Comparison of ENCODE assay signal across 20 mouse cellular contexts in the genomic region with DNA sequence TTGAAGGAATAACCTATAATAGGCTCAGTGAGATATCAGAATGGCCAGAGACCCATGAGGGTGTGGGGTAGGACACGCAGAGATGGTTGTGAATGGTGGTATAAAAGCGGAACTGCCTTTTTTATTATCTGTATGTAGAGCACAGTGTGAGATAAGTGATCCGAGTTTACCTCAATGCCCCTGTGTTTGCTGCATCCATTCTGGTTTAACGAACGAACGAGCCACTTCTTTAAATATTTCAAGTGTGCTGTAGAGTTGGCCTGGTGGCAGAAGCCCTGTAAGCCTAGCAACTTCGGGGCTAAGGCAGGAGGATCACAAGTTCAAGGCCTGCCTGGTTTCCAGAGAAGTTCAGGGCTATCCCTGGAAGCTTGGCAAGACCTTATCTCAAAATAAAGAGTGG.
DNase-seq lines count a peak whose midpoint lies in the region; TF ChIP-seq lines count a peak whose summit lies in the region.
"Had no signal": no experiment of that assay in that cellular context is flagged by ENCODE, and none has a peak within 500 bp of the region (broad histone marks: within the 10 kb centered on the region; RNA-seq: fewer than 3 reads in every experiment).

No protein-coding gene starts in this region.

- H3K4me1 ChIP-seq in heart, adult 2 months (ENCODE audit: control insufficient read depth, insufficient read depth, low read length): peaks cover 6% of the 10 kb centered on the region
- peaks cover 11% of the 10 kb centered on the region for H3K4me1 ChIP-seq in brown adipose tissue, adult 24 weeks (ENCODE audit: control insufficient read depth, insufficient read depth, insufficient read length, low read length)

- no peak for TF ChIP-seq EP300 in heart, adult 2 months (IDR thresholded peaks at IDR 0.05; ENCODE audit: insufficient read depth, low read depth, low read length)

- TF ChIP-seq POLR2A in heart, adult 2 months (IDR thresholded peaks at IDR 0.05; ENCODE audit: insufficient read depth, low read depth, low read length): no peak

- DNase-seq in adrenal gland, postnatal 10 days: peak; percentile 28
- DNase-seq in adrenal gland, postnatal 14 days: no peak
- DNase-seq in heart, adult 2 months: no peak
- DNase-seq in heart, postnatal 4 days: no peak
- no peak for DNase-seq in urinary bladder, postnatal 4 days (ENCODE audit: low spot score in 2 of 2)
- DNase-seq: cerebellum, adult 11 months; cerebellum, adult 2 months; cerebellum, adult 9-11 months; cerebellum, postnatal 25 days; gastrocnemius, postnatal 10 days had no signal

- no peak for TF ChIP-seq CTCF in heart, adult 2 months (IDR thresholded peaks at IDR 0.05)

- H3K4me3 ChIP-seq in heart, adult 2 months: no peak overlapping the region
- no peak overlapping the region for H3K4me3 ChIP-seq in brown adipose tissue, adult 24 weeks (ENCODE audit: insufficient read depth, low read depth, low read length)
- H3K4me3 ChIP-seq: embryonic facial prominence, embryonic 12.5 days; embryonic facial prominence, embryonic 15.5 days; forebrain, embryonic 15.5 days; hindbrain, embryonic 10.5 days; hindbrain, embryonic 13.5 days; intestine, embryonic 15.5 days had no signal

- intact Hi-C loops in heart, adult 2 months (cut with DNase I): loop anchor here (5.0 kb wide), 1 partner anchor 34 kb away; no protein-coding TSS in a partner anchor

- H3K36me3 ChIP-seq in heart, adult 2 months (ENCODE audit: control insufficient read depth, insufficient read depth, low read length): no peaks in the 10 kb centered on the region
- H3K36me3 ChIP-seq: embryonic facial prominence, embryonic 12.5 days; embryonic facial prominence, embryonic 15.5 days; heart, embryonic 10.5 days; heart, embryonic 13.5 days; hindbrain, embryonic 10.5 days; hindbrain, embryonic 13.5 days; intestine, embryonic 15.5 days had no signal

- H3K9ac ChIP-seq in heart, adult 2 months (ENCODE audit: low read depth, low read length): no peak overlapping the region
- H3K9ac ChIP-seq: embryonic facial prominence, embryonic 12.5 days; embryonic facial prominence, embryonic 15.5 days; forebrain, embryonic 15.5 days; intestine, embryonic 15.5 days had no signal

- 57% methylated on average over 7 of the region's 7 CpGs for WGBS in heart, adult 2 months

- no peaks in the 10 kb centered on the region for H3K27me3 ChIP-seq in heart, adult 2 months (ENCODE audit: control insufficient read depth, insufficient read depth, low read length)
- H3K27me3 ChIP-seq: embryonic facial prominence, embryonic 12.5 days; embryonic facial prominence, embryonic 15.5 days; forebrain, embryonic 15.5 days; hindbrain, embryonic 13.5 days; intestine, embryonic 15.5 days; Patski had no signal

- H3K79me2 ChIP-seq in heart, adult 2 months (replicated peaks; ENCODE audit: control insufficient read depth, insufficient read depth, low read length): no peaks in the 10 kb centered on the region

- peak overlapping the region; percentile 38; the same call in 1 of the 2 replicates for H3K27ac ChIP-seq in heart, adult 2 months
- H3K27ac ChIP-seq in brown adipose tissue, adult 24 weeks (replicated peaks; ENCODE audit: low read depth, low read length): peak overlapping the region; percentile 88
- H3K27ac ChIP-seq: embryonic facial prominence, embryonic 12.5 days; embryonic facial prominence, embryonic 15.5 days; intestine, embryonic 15.5 days had no signal
